Mouse (Mus musculus): Measurements from ENCODE around the gene Hdac4.
A peak's percentile ranks its signal among the peaks of the same experiment; 100 is the strongest.

Hdac4 gene

DNA sequence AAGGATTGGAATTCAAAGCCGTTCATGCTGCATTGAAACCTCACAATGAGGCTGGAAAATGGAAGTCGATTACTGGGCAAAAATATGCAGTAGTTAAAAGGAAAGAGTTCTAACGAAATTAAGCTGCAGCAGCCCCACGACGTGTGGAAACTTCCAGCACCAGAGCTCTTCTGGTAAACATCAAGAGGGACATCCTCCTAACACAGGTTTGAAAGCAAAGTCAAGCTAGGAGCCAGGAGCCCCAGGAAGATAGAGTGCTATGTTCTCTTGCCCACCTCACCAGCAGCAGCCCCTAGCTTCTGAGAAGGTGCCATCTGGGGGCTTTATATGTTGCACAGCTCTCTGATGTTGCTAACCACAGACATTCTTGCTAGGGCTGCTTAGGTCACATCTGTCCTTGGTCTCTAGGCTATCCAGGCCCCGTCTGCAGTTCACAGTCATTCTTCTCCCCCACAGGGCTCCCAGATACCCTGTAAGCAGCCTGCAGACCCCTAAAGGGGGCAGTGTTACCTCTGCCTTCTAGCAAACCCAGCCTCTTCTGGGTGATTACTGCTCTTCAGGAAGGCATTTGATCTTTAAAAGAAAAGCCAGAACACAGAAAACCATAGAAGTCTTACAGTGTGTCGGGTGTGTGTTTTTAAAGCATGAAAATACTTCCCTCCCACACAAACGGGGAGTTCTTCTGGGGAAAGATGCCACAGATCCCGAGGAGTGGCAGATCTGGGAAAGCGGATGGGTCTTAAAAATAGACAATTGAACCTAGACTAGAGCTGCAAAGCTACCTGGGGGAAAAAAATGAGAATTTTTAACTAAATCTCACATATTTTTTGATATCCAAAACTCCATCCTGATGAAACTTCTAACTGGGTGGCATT is 17.2 kb downstream of the Hdac4 start:
- DNase-seq = no peak

DNA sequence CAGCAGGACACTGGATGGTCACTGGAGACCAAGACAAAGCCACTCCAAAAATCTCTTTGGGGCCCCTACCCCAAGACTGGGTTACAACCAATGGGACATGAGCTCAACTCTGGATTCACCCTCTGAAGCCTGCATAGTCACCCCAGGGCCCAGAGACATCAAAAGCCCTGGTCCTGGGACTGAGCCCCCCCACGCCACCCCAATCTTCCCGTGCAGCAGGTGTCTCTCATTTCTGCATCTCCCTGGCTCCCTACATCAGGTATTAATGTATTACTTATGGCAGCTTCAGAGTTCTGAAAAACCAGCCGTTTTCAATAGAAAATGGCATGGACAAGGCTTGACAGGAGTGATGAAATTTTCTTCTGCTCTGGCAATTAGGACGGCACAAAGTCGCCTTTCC is 17.9 kb downstream of the Hdac4 start:
- no peak for DNase-seq

GRCm38 (mm10) chr1:92177196-92177595 is 18.3 kb downstream of the Hdac4 start:
- no peak for DNase-seq

DNA sequence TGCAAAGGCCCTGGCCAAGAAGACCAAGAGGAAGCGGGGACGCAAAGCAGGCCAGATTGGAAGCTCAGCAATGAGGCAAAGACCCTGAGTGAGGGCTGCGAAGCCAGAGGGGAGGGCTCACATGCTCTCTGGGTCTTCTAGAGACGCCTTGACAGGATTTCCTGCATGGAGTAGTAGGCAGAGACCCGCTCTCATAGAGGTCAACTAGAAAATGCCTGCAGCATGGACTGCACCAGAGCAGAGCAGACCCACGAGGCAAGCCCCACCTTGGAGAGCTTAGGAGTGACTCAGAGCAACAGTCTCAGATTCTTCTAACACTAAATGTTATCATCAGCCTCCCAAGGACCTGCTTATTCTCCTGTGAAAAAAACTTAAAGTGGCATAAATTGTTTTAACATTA is 20.2 kb downstream of the Hdac4 start:
- no peak for DNase-seq

GRCm38 (mm10) chr1:92174898-92175255 is 20.6 kb downstream of the Hdac4 start:
- DNase-seq = no peak

GRCm38 (mm10) chr1:92174251-92174897 is 21.1 kb downstream of the Hdac4 start:
- no peak for DNase-seq

- no peak for DNase-seq
These were observed 24.8 kb downstream of the Hdac4 start for GRCm38 (mm10) chr1:92170616-92171235.

- no peak for DNase-seq
These were observed 25.8 kb downstream of the Hdac4 start for GRCm38 (mm10) chr1:92169776-92170055.

- DNase-seq = no peak
These were observed 26.4 kb downstream of the Hdac4 start for GRCm38 (mm10) chr1:92168900-92169775.

DNA sequence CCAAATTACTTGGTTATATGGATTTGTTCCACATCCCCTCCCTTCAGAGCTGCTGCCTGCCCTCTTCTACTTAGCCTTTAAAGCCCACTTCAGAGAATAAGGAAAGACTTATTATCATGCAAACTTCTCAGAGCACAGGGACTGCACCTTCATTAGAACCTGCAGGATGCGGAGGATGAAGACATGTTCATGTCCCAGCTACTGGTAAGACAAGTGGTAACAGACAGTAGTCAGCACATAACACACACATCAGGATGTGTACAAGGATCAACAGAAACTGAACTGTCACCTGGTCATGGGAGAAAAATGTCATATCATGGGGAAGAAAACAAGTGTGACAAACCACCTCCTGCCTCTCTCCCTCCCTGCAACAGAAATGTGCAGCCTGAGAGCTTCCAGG is 31.6 kb downstream of the Hdac4 start:
- no peak for DNase-seq

DNA sequence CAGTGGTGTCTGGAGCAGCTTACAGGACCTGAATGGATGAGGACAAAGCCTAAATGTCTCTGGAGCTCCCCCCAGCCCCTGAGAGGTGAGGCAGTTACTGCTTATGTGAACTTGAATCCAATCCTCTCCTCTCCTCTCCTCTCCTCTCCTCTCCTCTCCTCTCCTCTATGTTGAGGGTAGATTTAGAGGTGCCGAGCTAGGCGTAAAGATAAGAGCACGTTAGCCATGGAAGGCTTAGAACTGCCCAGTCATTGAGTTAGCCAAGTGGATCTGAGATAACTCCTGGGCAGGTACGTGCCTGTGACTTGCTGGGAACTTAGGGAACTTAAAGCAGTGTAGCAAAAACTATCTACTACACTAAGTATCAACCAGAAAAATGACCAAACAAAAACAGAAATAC is 35.7 kb downstream of the Hdac4 start:
- no peak for DNase-seq

DNA sequence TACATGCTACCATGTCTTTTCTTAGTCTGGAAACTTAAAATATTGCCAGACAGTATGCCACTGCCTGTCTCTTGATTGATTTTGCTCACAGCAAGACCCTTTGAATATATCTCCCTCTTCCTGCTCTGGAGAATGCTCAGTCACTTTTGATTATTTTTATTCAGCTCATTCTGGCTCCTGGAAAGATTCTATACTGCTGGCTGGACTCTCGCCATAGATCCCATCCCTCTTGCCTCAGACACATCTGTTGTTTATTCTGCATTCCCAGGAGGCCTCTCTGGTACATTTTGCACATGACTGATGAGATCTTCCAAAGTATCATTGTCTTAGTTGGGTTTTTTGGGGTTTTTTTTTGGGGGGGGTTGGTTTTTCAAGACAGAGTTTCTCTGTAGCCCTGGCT is 45.3 kb downstream of the Hdac4 start:
- no peak for DNase-seq

DNA sequence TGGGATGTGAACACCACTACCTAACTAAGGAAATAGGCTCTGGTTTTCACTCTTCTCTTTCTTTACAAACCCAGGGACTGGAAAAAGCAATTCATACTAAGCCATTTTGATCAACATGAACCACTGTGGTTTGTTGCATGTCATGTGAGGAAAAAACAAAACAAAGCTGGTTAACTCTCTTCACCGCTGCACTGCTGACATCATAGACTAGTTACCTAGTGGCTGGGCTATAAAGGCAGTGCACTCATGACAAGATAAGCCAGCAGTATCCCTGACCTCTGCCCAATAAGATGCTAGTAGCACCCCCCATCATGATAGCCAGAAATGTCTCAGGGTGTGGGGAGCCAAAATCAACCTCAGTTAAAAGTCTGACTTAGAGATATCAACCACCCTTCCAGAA is 47.0 kb downstream of the Hdac4 start:
- no peak for DNase-seq

DNA sequence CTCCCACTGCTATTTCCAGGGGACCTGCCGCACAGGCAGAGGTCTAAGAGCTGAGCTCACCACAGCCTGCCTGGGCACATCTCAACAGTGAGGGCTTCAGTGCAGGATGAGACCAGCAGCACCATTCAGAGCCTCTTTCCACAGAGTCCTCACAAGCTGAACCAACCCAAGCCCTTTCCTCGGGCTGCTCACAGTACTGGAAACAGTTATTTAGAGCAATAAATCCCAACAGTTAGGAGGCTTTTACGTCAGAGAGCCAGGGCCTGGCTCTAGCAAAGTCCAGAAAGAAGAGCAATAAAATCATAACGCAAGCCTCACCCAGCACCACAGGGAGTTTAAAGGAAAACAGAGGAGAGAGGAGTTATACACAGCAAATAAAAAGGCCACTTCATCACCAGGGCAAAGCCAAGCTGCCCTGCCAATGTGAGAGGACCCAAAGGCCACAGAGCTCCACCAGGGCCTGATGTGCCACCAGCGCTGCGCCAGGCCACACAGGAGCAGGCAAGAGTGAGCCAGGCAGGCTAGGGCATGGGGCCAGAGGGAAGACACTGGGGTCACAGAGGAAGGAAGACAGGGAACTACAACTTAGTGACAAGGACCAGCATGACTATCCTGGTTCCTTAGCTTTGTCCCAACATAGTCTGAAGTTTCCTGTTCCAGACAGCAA is 50.5 kb downstream of the Hdac4 start:
- no peak for DNase-seq

- peak; percentile 34 for DNase-seq
These were observed 52.1 kb downstream of the Hdac4 start for GRCm38 (mm10) chr1:92143331-92143895.

GRCm38 (mm10) chr1:92142793-92143192 is 52.7 kb downstream of the Hdac4 start:
- DNase-seq = no peak

DNA sequence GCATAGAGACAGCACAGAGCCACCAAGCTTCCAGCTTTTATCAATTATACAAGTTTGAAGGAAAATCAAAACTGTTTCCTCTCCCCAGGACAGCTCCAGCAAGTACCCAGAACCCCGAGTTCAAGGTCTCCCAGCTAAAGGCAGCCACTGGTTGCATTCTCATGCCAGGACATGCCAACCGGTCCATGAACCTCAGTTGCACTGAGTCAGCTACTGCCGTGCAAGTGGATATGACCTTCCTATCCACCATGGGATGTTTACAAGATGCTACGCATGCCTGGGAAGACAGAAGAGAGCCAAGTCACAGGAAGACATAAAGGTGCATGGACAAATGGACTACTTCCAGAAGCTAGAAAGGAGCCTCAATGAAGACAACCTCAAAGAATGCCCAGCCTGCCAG is 56.5 kb downstream of the Hdac4 start:
- no peak for DNase-seq

- DNase-seq = peak; percentile 14
These were observed 58.2 kb downstream of the Hdac4 start for GRCm38 (mm10) chr1:92137136-92137848.

- no peak for DNase-seq
These were observed 59.1 kb downstream of the Hdac4 start for GRCm38 (mm10) chr1:92136362-92136761.

- DNase-seq = no peak
These were observed 63.3 kb downstream of the Hdac4 start for GRCm38 (mm10) chr1:92132181-92132580.

- peak; percentile 28 for DNase-seq
These were observed 64.9 kb downstream of the Hdac4 start for GRCm38 (mm10) chr1:92130470-92131100.
